Mouse (Mus musculus): ENCODE results near the gene Xirp2.
A peak's percentile ranks its signal among the peaks of the same experiment; 100 is the strongest.

The Xirp2 gene

DNA sequence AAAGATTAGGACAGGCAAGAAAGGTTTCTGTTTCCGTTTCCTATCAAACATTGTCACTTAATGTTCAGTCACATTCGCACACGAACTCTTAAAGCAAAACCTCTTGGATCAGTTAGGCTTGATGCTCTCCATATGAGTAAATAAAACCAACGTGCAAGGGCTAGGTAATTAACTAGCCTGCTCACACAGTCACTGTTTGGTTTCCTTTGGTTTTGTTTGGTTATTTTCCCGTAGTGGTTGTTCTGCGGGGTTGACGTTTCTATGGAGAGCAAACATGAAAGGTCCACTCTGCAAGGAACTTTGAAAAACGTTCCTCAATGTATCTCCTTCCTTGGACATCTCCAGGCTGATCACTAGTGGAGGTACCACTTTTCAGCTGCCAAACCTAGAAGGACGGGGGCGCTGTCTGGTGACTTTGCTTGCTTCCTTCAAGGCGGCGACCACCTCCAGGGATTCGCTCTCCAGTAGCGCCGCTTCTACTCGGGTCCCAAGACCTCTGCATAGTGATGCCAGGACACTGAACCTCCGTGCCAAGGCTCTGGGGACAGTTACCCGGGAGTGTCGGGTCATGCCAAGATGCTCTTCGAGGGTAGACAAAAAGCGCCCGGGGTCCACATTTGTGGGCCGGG, 119.2 kb downstream of the Xirp2 start:
- DNase-seq (ENCODE audit: low spot score): peak; percentile 6

DNA sequence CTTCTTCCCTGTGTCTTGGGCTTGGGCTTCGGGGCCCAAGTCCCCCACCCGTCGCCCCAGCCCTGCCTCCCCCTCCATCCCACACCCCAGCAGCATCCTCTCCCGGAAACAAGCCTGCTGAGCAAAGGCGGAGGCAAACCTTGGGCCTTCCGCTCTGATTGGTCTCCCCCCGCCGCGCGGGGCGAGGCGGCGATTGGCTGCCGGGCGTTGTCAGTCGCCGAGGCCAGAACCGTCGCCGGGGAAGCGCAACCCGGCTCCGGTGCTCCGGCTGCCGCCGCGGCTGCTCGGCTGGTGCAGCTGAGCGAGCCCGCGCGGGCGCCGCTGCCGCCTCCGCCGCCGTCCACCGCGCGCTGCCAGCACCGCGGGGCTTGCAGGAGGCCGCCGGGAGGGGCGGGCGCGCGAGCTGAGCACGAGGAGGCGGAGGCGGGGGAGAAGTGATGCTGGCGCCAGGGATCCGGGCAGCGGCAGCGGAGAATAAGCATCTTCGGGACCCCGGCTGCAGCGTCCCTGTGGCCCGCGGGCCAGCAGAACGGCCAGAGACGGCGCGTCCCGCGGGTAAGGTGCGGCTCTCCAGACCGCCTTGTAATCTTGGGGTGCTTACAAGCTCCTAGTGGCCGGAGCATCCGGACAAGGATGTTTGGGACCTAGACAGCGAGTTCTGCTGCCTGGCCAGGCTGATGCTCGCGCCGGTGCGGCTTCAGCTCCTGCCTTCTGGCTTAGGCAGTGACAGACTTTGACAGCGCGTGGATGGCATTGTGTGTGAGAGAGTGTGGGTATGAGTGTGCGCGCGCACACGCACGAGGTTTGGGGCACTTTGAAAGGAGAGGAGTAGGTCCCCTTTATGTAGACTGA, 119.9 kb downstream of the Xirp2 start, which contains the start of gene B3galt1:
TSS of gene B3galt1 (plus strand) at position 392 of the 852 bp plus-strand sequence.
- peak; percentile 73 for DNase-seq (ENCODE audit: low spot score)

DNA sequence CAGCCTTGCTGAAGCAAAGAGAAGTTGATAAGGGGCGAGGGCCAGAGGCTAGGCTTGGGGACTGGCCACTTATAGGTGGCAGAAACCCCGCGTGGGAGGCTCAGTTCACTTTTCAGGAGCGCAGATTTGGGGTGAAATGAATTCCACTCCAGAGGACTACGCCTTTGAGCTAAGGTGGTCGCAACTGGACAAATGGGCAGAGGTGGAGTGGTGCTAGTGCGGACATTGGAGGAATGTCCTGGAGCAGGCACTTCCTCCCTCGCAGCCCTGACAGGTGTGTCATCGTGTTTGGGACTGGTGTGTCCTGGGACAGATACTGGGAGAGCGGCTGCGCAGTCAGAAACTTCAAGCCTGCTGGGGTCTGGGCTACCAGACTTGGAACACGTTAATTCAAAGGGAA, 120.8 kb downstream of the Xirp2 start:
- DNase-seq (ENCODE audit: low spot score): no peak

DNA sequence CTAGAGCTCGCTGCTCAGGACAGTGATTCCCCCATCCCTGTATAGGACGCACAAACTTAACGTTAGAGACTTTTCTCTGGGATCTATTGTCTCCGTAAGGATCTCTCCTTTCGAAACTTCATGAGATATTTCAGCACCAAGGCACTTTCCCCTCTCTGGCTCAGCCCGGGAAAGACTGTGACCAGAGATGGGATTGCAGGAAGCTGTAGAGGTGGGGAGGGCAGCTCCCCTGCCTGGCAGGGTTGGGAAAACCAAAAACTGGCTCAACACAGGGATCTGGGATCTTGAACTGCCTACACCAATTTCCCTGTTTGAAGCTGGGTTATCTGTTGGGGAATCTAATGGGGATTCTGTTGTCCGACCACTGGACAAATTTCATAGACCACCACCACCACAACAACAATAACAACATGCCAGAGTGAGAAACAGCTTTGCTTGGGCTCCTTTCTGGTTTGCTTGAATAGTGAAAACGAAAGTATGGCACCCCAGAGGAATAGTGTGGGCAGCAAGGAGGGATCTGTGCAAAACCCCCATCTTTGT, 121.4 kb downstream of the Xirp2 start:
- DNase-seq (ENCODE audit: low spot score): no peak

Measured in testis, postnatal 14 days (tissue).